Mouse (Mus musculus): ENCODE results near the gene Arg2. TPM values are rescaled to one million over a fixed set of nuclear protein-coding genes. Genes with fewer than 3 reads are reported as not detected.
"Not testable (repeated sequence)": the region's sequence is repeated elsewhere in the genome, so short reads cannot be mapped to it uniquely, and the experiment has no call there.

The Arg2 gene
- polyA plus RNA-seq, 1 experiment from 2014 or later: 4.0 TPM

GRCm38 (mm10) chr12:79170421-79170820 is 39.8 kb downstream of the Arg2 start:
- no peak for DNase-seq (ENCODE audit: low spot score)

GRCm38 (mm10) chr12:79171269-79171995 is 40.9 kb downstream of the Arg2 start:
- DNase-seq (ENCODE audit: low spot score): no peak

- peak; percentile 90 for DNase-seq (ENCODE audit: low spot score)
Observed at GRCm38 (mm10) chr12:79172019-79172941, 41.7 kb downstream of the Arg2 start, which contains the start of gene Vti1b. Gene Vti1b, minus strand, starts transcription at chr12:79172667.

- DNase-seq (ENCODE audit: low spot score): no peak
Observed at GRCm38 (mm10) chr12:79173721-79174120, 43.1 kb downstream of the Arg2 start.

- no peak for DNase-seq (ENCODE audit: low spot score)
Observed at GRCm38 (mm10) chr12:79175998-79176397, 45.4 kb downstream of the Arg2 start.

- DNase-seq (ENCODE audit: low spot score): not testable (repeated sequence)
Observed at GRCm38 (mm10) chr12:79185160-79185559, 54.6 kb downstream of the Arg2 start.

- peak; percentile 73 for DNase-seq (ENCODE audit: low spot score)
Observed at GRCm38 (mm10) chr12:79190931-79191673, 60.5 kb downstream of the Arg2 start.

GRCm38 (mm10) chr12:79191701-79192100 is 61.1 kb downstream of the Arg2 start:
- peak; percentile 86 for DNase-seq (ENCODE audit: low spot score)

GRCm38 (mm10) chr12:79192193-79192592 is 61.6 kb downstream of the Arg2 start, which contains the start of gene Rdh11:
Gene Rdh11, minus strand, starts transcription at chr12:79192293.
- no peak for DNase-seq (ENCODE audit: low spot score)

GRCm38 (mm10) chr12:79193441-79193840 is 62.9 kb downstream of the Arg2 start:
- peak; percentile 56 for DNase-seq (ENCODE audit: low spot score)

- DNase-seq (ENCODE audit: low spot score): no peak
Observed at GRCm38 (mm10) chr12:79197105-79197504, 66.5 kb downstream of the Arg2 start.

- DNase-seq (ENCODE audit: low spot score): no peak
Observed at GRCm38 (mm10) chr12:79201882-79202281, 71.3 kb downstream of the Arg2 start.

Other genes with a start within 250 kb of the Arg2 start
- gene Plek2, start 223.8 kb upstream of the Arg2 start, polyA plus RNA-seq (2015; fragmentation: Nextera tagmentation; extraction: Ambion mirVana): 2.7 and 3.0 TPM in 2 replicates
- gene Tmem229b, start 123.2 kb upstream of the Arg2 start, polyA plus RNA-seq (2015; fragmentation: Nextera tagmentation; extraction: Ambion mirVana): 27.5 and 27.7 TPM in 2 replicates
- gene Plekhh1, start 101.6 kb upstream of the Arg2 start, polyA plus RNA-seq (2015; fragmentation: Nextera tagmentation; extraction: Ambion mirVana): 0.33 and 0.46 TPM in 2 replicates
- gene Pigh, start 41.1 kb upstream of the Arg2 start, polyA plus RNA-seq (2015; fragmentation: Nextera tagmentation; extraction: Ambion mirVana): 18.0 and 19.5 TPM in 2 replicates
- 82.7 and 90.8 TPM in 2 replicates for gene Vti1b, start 41.9 kb downstream of the Arg2 start, polyA plus RNA-seq (2015; fragmentation: Nextera tagmentation; extraction: Ambion mirVana)
- 20.0 and 24.7 TPM in 2 replicates for gene Rdh11, start 61.5 kb downstream of the Arg2 start, polyA plus RNA-seq (2015; fragmentation: Nextera tagmentation; extraction: Ambion mirVana)
- 4.3 and 4.8 TPM in 2 replicates for gene Rdh12, start 78.1 kb downstream of the Arg2 start, polyA plus RNA-seq (2015; fragmentation: Nextera tagmentation; extraction: Ambion mirVana)
- gene Zfyve26, start 165.5 kb downstream of the Arg2 start, polyA plus RNA-seq (2015; fragmentation: Nextera tagmentation; extraction: Ambion mirVana): 8.1 and 11.9 TPM in 2 replicates
- 4.6 and 4.8 TPM in 2 replicates for gene Rad51b, start 166.5 kb downstream of the Arg2 start, polyA plus RNA-seq (2015; fragmentation: Nextera tagmentation; extraction: Ambion mirVana)

Measured in thymus, postnatal 0 days (tissue).